Mouse (Mus musculus) stomach, embryonic 15.5 days (tissue): ENCODE measurements around the gene Hist1h2bf. TPM values are rescaled to one million over a fixed set of nuclear protein-coding genes. Genes with fewer than 3 reads are reported as not detected.
A peak's percentile ranks its signal among the peaks of the same experiment; 100 is the strongest.
"Not testable (repeated sequence)": the region's sequence is repeated elsewhere in the genome, so short reads cannot be mapped to it uniquely, and the experiment has no call there.

ENCODE experiments used
- ATAC-seq: fragments of 200-750 bp; cut with Nextera tagmentation; 2 replicates; pipeline ENCODE4 v1.8.0; 2017; ENCODE audit warnings: low read depth, moderate number of reproducible peaks, moderate TSS enrichment; ENCODE audit not compliant: insufficient read depth, low FRiP score
- H3K27ac ChIP-seq: fragments of 300-500 bp; sonication (generic); 2 replicates; pipeline ENCODE4 v1.5.1; 2015; ENCODE audit warnings: mild to moderate bottlenecking, inconsistent platforms
- H3K27me3 ChIP-seq: fragments of 300-500 bp; sonication (generic); replicated peaks from 2 replicates; pipeline ENCODE4 v1.6.1; 2015; ENCODE audit warnings: inconsistent platforms
- H3K36me3 ChIP-seq: fragments of 300-500 bp; sonication (generic); 2 replicates; pipeline ENCODE4 v1.6.1; 2015; ENCODE audit warnings: inconsistent platforms
- H3K4me1 ChIP-seq: fragments of 300-500 bp; sonication (generic); 2 replicates; pipeline ENCODE4 v1.6.1; 2015; ENCODE audit warnings: inconsistent platforms
- H3K4me2 ChIP-seq: fragments of 300-500 bp; sonication (generic); 2 replicates; pipeline ENCODE4 v1.6.1; 2015; ENCODE audit warnings: mild to moderate bottlenecking, inconsistent platforms
- H3K4me3 ChIP-seq: fragments of 300-500 bp; sonication (generic); replicated peaks from 2 replicates; pipeline ENCODE4 v1.5.1; 2015; ENCODE audit warnings: inconsistent platforms
- H3K9ac ChIP-seq: fragments of 300-500 bp; sonication (generic); 2 replicates; pipeline ENCODE4 v1.6.1; 2015; ENCODE audit warnings: inconsistent platforms
- H3K9me3 ChIP-seq: fragments of 300-500 bp; sonication (generic); 2 replicates; pipeline ENCODE4 v1.6.1; 2016; ENCODE audit warnings: inconsistent platforms
- WGBS: fragments of 180-500 bp; shearing (Covaris S2); methylation state at CpG from one replicate; pipeline ENCODE4 v1.1.7; 2015; 5-methylcytosine and 5-hydroxymethylcytosine counted together
- polyA plus RNA-seq: library from polyadenylated mRNA; unstranded; fragments of >200 nt; fragmentation: Nextera tagmentation; extraction: Ambion mirVana; gene quantifications from 2 replicates; pipeline ENCODE4 v1.2.1, GENCODE M21; 2015

Gene Hist1h2bf
- polyA plus RNA-seq, 1 experiment from 2014 or later = 3.5 TPM

DNA sequence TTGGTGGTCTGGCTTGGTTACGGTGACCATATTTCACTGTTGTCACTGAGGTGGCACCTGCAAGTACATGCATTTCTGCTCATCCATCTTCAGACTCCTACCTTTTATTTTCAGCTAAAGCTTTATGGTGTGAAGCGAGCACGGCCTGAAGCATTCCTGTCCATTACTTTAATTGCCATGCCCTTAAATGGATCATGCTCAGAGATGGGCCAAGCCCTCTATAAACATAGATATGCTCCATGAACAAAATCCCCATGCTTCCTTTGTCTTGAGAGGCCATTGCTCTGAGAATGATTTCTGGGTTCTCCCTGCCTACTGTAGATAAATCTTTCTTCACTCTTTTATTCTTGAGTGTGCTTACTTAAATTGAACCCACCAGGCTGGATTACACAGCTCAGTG is 30.5 kb upstream of the Hist1h2bf start:
- H3K4me3 ChIP-seq = no peak overlapping the region
- H3K27me3 ChIP-seq = no peaks in the 10 kb centered on the region
- H3K27ac ChIP-seq = no peak overlapping the region
- no peaks in the 10 kb centered on the region for H3K36me3 ChIP-seq
- no peak for ATAC-seq
- H3K4me1 ChIP-seq = no peaks in the 10 kb centered on the region
- no peak overlapping the region for H3K4me2 ChIP-seq
- 78% methylated on average over 3 of the region's 3 CpGs for WGBS
- no peak overlapping the region for H3K9ac ChIP-seq
- no peaks in the 10 kb centered on the region for H3K9me3 ChIP-seq

DNA sequence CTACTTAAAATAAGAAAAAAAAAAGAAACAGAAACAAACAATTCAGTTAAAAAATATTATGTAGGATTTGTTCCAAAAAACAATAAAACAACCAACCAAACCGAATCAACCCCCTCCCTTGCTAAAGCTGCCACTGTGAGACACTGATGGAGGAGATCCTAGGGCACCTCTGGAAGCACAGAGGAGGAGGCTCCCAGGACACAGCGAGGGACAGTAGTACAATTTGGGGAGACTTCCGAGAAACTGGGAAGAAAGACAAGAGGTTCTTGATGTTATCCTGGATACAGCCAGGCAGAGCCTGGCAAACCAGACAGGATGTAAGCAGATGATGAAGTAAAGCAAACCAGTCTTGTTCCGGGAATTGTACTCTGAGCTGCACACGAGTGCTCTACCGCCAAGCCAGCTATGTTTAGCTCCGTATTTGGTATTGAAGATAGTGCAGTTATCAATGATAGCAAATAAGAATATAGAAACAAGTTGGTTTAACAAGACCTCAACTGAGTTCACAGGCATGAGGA is 29.2 kb upstream of the Hist1h2bf start:
- Histone ChIP-seq H3K9me3 (no peaks in the 10 kb centered on the region), H3K27ac (no peak overlapping the region), H3K36me3 (no peaks in the 10 kb centered on the region), H3K9ac (no peak overlapping the region), H3K27me3 (no peaks in the 10 kb centered on the region), H3K4me3 (no peak overlapping the region), H3K4me1 (no peaks in the 10 kb centered on the region), H3K4me2 (no peak overlapping the region)
- WGBS = 69% methylated on average over 7 of the region's 7 CpGs
- no peak for ATAC-seq

DNA sequence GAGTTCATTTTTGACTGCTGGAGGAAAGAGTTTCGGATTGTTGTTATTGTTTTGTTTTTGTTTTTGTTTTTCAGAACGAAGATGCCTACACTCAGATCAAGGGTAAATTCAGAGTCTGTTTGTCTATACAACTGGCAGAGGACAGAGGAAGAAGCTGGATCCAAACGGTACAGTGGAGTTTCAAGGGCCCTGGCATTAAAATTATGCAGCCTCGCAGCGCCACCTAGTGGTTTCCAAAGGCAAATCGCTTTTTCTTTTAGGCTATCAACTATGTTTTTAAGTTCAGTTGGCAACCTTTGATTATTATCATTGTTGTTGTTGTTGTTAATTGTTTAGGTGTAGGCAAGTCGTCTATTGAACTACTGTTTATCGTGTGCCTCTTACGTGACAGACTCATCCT is 24.0 kb upstream of the Hist1h2bf start:
- Histone ChIP-seq H3K4me1 (no peaks in the 10 kb centered on the region), H3K27me3 (no peaks in the 10 kb centered on the region), H3K27ac (no peak overlapping the region; the same call in 1 of the 2 replicates), H3K4me2 (no peak overlapping the region), H3K4me3 (no peak overlapping the region), H3K36me3 (no peaks in the 10 kb centered on the region), H3K9ac (no peak overlapping the region), H3K9me3 (no peaks in the 10 kb centered on the region)
- 7% methylated on average over 9 of the region's 9 CpGs for WGBS
- ATAC-seq = no peak; the same call in 1 of the 2 replicates

DNA sequence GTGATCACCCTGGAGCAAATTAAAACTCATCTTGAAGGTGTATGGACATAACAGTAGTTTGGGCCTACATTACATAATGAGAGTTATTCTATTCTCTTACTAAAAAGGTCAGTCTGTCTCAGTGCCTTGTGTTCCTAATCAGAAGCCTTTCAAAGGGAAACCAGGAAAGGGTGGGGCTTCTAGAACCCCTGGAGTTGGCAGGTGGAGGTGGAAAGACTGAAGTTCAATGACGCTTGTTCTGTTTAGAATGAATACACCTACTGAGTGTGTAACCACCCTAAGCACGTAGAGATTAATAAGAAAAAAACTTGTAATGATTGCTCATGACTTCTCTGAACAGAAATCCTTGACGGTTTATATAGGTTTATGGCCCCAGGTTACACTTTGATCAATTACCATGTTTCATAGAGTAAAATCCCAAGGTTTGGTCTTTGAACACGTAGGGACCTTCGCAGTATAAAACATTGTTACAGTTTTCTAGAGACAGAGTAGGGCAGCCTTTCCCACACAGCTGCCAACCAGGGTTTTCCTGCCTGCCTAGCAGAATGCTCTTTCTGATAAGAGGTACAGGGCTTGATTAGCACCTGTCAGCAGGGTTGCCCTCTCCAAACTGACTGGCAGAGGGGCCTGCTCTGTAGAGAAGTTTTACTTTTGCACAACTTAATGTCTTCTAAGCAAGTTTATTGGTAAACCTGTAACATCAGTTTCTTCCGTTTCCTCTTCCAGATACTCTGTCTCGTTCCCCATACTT is 21.8 kb upstream of the Hist1h2bf start:
- no peaks in the 10 kb centered on the region for H3K4me1 ChIP-seq
- no peak overlapping the region for H3K4me3 ChIP-seq
- ATAC-seq = peak; percentile 72; the same call in 1 of the 2 replicates
- no peaks in the 10 kb centered on the region for H3K27me3 ChIP-seq
- H3K4me2 ChIP-seq = no peak overlapping the region
- H3K36me3 ChIP-seq = no peaks in the 10 kb centered on the region
- no peaks in the 10 kb centered on the region for H3K9me3 ChIP-seq
- peak overlapping the region; percentile 21; the same call in 1 of the 2 replicates for H3K27ac ChIP-seq
- H3K9ac ChIP-seq = no peak overlapping the region
- WGBS = 73% methylated on average over 7 of the region's 7 CpGs

DNA sequence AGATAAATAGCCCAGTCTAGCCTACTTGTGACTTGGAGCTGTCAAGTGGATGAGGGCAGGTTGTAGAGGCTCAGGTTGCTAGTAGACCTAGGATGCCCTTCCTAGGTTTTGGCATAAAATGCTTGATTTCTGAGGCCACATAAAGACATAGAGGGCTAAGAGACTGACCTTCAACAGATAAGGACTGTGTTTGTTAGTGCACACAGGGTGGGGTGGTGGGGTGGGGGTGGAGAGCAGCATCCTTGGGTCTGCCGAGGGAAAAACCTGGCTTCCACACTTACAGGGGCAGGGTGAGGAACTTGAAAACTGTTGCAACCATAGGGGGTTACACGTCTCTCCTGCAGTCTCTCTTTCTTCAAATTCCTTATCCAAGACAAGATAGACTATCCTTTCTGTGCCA is 21.2 kb upstream of the Hist1h2bf start:
- Histone ChIP-seq H3K27me3 (no peaks in the 10 kb centered on the region), H3K4me1 (no peaks in the 10 kb centered on the region), H3K36me3 (no peaks in the 10 kb centered on the region), H3K9me3 (no peaks in the 10 kb centered on the region), H3K27ac (0 out of 2 replicates have a peak overlapping the region, but pooled peaks have one; percentile 4), H3K4me3 (no peak overlapping the region), H3K4me2 (no peak overlapping the region), H3K9ac (no peak overlapping the region)
- 77% methylated on average over 2 of the region's 2 CpGs for WGBS
- no peak for ATAC-seq

DNA sequence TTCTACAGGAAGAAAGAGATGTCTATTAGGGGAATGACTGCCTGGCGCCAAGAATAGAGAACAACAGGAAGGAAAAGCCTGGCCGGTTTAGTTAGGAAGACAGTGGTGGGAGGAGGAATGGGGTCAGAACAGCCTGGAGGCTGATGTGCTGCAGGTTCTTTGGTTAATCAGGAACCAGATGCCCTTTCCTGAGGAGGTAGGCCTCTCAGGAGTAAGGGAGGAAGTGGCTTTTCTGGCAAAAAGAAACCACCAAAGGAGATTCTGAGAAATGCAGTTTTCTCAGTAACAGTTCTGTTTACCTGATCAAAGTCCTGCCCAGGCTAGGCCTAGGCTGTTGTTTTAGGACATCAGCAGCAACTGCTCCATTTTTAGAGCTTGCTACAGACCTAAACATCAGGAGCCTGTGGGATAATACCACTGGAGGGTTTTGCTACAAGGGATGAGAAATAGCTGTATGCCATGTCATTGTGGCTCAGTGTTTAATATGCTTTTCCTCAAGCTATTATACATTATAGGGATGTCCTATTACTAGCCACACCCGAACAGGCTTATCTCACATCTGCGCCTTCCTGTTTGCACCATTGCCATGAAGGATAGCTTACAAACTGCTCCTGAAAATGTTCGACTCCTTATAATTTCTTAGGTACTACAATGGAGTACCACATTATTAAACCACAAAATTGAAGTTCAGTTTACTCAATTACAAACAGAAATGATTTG is 19.2 kb upstream of the Hist1h2bf start:
- Histone ChIP-seq H3K4me1 (no peaks in the 10 kb centered on the region), H3K9ac (no peak overlapping the region), H3K4me3 (no peak overlapping the region), H3K36me3 (no peaks in the 10 kb centered on the region), H3K27ac (peak overlapping the region; percentile 68), H3K9me3 (no peaks in the 10 kb centered on the region), H3K27me3 (no peaks in the 10 kb centered on the region), H3K4me2 (no peak overlapping the region)
- ATAC-seq = no peak
- 61% methylated on average over 5 of the region's 5 CpGs for WGBS

DNA sequence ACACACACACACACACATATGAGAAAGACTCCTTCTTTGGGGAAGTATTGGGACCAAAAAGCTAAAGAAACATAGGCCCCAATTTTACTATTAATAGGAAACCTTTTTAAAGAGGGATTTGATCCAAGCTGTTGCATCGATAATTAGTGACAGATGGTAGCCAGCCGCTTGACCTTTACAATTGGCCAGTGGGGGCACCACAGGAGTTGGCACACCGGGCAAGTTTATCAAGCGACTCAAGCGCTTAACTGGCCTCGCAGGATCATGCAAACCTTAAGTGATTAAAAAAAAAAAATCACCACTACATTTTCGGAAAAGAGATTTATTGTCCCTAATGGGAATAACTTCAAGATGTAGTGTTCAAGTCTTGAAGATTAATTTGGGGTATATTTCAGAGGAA is 18.6 kb upstream of the Hist1h2bf start:
- WGBS = 78% methylated on average over 7 of the region's 7 CpGs
- no peak for ATAC-seq
- Histone ChIP-seq H3K9ac (no peak overlapping the region), H3K9me3 (no peaks in the 10 kb centered on the region), H3K4me2 (no peak overlapping the region), H3K4me3 (no peak overlapping the region), H3K4me1 (no peaks in the 10 kb centered on the region), H3K27ac (peak overlapping the region; percentile 68; the same call in 1 of the 2 replicates), H3K36me3 (no peaks in the 10 kb centered on the region), H3K27me3 (no peaks in the 10 kb centered on the region)

DNA sequence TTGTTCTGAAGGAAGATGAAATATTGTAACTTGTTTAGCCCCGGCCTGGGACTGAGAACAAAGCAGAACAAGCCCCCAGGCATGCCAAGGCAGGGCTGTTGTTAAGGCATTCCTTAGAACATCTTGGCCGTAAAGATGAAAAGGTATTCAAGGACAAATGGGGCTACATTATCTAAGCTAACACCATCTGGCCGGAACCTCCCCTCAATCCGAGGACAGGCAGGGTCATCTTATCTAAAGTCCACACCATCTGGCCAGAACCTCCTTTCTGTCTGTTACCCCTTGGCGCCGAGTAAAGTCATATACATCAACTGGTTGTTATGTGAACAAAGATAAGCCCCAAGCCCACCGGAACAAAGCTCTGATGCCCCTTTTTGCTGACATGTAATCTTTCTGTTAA is 17.9 kb upstream of the Hist1h2bf start:
- not testable (repeated sequence) for H3K36me3 ChIP-seq, H3K9me3 ChIP-seq, H3K9ac ChIP-seq, H3K4me3 ChIP-seq, H3K4me1 ChIP-seq, ATAC-seq, H3K27me3 ChIP-seq, H3K4me2 ChIP-seq, H3K27ac ChIP-seq
- WGBS = 77% methylated on average over 7 of the region's 7 CpGs

DNA sequence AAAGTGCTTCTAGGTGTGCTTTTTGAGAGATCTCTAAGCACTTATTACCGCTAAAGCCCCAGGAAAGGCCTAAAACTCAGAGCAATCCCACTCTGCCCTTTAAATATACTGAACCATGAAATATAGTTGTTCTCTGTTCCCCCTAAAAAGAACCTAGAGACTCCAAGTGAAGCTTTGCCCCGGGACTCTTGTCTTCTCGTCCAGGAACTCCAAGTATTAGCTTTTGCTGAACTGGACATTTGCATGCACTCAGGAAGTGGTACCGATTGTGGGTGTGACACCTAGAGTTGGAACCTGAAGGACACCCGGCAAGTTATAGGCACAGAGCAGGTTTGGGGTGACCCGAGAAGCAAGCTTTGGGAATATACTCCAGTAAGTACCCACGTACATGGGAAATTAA is 17.2 kb upstream of the Hist1h2bf start:
- Histone ChIP-seq H3K27me3 (no peaks in the 10 kb centered on the region), H3K9me3 (no peaks in the 10 kb centered on the region), H3K4me2 (no peak overlapping the region), H3K36me3 (no peaks in the 10 kb centered on the region), H3K4me1 (peaks cover 3% of the 10 kb centered on the region; the same call in 1 of the 2 replicates), H3K27ac (no peak overlapping the region), H3K9ac (no peak overlapping the region), H3K4me3 (no peak overlapping the region)
- WGBS = 92% methylated on average over 7 of the region's 7 CpGs
- no peak for ATAC-seq

DNA sequence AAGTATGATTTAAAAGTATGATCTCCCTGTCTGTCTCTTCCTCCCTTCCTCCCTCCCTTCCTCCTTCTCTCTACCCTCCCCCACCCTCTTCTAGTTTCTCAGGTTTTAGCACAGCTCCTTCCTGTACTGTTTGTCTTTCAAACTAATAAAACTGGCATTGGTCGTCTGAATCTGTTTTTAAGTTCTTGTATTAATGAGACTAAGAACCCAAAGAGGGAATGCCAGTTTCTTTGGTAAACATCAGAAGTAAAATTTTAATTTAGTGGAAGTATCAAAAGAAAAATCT is 12.9 kb upstream of the Hist1h2bf start:
- Histone ChIP-seq H3K27me3 (no peaks in the 10 kb centered on the region), H3K4me3 (peak overlapping the region; percentile 32), H3K27ac (peak overlapping the region; percentile 96), H3K36me3 (no peaks in the 10 kb centered on the region), H3K9ac (peak overlapping the region; percentile 12; the same call in 1 of the 2 replicates), H3K9me3 (no peaks in the 10 kb centered on the region), H3K4me2 (peak overlapping the region; percentile 71), H3K4me1 (peaks cover 9% of the 10 kb centered on the region; the same call in 1 of the 2 replicates)
- WGBS = 0% methylated on average over 1 of the region's 1 CpGs
- no peak for ATAC-seq

DNA sequence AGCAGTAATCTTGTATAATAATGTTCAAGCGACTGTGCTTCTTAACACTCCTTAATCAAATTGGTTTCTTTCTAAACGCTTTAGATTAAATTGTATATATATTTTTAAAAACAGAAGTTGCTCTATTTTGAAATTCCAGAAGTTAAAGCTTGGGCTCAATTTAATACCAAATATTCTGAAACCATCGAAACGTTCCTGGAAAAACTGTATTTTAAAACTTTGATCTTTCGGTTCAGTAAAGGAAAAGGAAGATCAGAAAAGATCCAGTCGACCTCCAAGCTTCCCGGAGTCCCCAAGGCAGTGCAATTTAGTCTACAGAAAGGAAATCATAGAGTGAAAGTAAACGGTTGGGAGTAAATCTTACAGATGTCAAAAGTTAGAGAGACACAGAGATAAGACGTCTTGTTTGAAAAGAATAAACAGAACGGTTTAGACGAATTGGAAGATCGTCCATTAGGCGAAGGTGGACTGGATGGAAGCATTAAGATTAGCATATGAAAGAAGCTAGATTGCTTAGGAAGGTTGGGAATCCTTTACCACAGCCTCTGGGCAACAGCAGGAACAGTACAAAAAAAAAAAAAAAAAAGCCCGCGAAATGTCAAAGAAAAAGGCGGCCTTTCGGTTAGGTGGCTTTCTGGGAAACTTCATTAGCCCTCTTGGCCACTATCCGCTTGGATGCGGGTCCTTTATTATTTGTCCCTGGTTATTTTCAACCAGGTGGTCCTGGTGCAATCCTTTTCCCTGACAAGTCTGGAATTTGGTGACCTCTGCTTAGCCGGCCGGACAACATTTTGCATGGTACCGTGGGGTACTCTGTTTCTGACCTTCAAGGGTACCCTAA is 12.3 kb upstream of the Hist1h2bf start:
- no peaks in the 10 kb centered on the region for H3K27me3 ChIP-seq
- peak overlapping the region; percentile 96 for H3K27ac ChIP-seq
- no peak for ATAC-seq
- H3K9me3 ChIP-seq = no peaks in the 10 kb centered on the region
- peak overlapping the region; percentile 12; the same call in 1 of the 2 replicates for H3K9ac ChIP-seq
- WGBS = 1% methylated on average over 22 of the region's 22 CpGs
- peak overlapping the region; percentile 71 for H3K4me2 ChIP-seq
- H3K4me1 ChIP-seq = peaks cover 10% of the 10 kb centered on the region; the same call in 1 of the 2 replicates
- no peaks in the 10 kb centered on the region for H3K36me3 ChIP-seq
- peak overlapping the region; percentile 32 for H3K4me3 ChIP-seq
